Mouse (Mus musculus) CD8-positive naive resting alpha-beta T cell, adult 2 months (primary cell): ENCODE results near the gene Bud13.

Experiments used
- DNase-seq, 2 experiments: peaks; one replicate each; pipeline ENCODE4 v3.0.0; 2022; ENCODE audit warnings: low read depth in 2 of 2, low spot score in 2 of 2

Bud13 gene

DNA sequence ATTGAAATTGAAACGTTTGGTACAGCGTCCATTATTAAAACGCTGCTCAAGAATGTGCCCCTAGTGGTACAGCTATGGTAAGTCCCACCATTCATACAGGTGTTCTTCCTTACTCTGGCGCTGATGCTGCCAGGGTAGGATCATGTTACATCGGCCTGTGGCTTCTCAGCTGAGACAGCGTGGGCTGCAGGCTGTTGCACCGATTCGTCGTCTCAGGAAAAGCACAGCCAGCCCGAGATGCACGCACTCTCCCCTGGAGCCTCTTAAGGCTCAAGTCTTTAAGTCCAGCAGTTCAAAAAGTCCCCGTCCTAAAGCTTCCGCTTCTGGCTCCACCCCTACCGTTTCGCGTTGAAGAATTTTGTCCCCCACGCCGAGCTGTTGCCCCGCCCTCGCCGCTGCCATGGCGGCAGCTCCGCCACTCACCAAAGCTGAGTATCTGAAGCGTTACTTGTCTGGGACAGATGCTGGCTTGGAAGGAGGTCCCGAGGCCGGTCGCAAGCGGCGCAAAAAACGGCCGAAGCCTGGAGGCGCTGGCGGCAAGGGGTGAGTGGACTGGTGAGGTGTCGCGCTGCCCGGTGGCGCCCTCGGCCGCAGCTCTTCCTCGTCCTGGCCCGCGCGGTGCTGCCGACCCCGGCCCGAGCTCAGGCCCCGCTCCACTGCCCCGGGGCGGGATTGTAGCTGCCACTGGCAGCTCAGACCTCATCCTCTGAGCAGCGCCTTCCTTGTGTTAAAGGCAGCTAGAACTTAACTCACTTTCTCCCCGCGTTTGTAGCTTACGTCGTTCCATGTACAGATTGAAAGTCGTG is at the start of gene Bud13:
Gene Bud13 (plus strand): TSS at position 378 of the 806 bp plus-strand sequence.
- DNase-seq = peak; percentile 88 to 97

DNA sequence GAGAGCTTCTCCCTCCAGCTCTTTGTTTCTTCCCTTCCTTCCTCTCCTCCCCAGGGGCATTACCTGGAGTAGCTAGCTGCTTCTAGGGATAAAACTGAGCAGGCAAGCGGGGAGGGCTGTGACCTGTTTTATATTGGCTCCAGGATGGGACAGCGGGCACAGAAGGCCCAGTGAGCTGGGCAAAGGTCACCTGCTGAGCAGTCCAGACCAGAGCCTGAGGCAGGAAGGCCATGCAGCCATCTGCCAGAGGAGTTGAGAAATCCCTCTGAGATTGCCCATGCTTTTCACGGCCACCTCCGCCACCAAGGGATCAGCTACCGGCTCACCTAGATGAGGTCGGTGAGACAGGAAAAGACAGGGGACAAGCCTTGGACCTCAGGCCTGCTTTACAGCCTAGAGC is 47.6 kb upstream of the Bud13 start:
- DNase-seq = no peak

DNA sequence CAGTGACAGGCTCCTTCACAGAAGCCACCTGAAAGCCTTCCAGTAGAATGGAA is 47.4 kb upstream of the Bud13 start, which contains the start of gene Apoc3:
Gene Apoc3 (minus strand): TSS at position 41 of the 53 bp plus-strand sequence.
- no peak for DNase-seq

DNA sequence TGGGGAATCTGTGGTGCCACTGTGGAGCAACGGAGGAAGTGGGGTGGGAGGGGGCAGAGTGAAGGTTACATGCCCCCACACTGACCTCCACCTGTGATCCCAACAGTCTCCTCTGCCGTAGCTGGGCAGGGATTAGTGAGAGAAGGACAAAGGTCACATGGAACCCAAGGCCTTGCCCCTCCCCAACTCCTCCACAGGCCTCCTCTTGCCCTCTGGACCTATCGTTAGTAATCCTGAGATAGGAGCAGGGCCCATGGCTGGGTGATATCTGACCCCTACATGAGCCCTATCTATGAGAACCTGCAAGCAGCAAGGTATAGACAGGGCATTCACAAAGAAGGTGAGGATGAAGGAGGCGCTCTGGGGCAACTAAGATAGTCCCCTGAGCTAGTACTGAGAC is 47.2 kb upstream of the Bud13 start:
- no peak for DNase-seq

DNA sequence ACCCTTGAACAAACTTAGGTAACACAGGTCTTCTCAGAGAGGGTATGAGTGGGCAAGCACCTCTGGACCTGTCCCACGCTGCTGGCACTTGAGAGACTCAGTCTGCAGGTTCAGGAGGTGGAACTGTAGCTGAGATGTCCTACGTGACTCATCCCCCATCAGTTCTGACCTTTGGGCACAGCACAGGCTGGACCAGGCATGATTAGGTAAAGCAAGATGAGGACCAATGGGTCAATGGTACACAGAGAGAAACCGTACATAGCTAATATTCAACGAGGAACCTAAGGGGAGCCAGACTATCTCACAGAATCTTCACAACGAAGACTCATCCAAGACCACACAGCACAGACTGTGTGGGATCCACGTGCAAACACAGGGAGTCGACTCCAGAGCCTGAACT is 44.0 kb upstream of the Bud13 start:
- no peak for DNase-seq

DNA sequence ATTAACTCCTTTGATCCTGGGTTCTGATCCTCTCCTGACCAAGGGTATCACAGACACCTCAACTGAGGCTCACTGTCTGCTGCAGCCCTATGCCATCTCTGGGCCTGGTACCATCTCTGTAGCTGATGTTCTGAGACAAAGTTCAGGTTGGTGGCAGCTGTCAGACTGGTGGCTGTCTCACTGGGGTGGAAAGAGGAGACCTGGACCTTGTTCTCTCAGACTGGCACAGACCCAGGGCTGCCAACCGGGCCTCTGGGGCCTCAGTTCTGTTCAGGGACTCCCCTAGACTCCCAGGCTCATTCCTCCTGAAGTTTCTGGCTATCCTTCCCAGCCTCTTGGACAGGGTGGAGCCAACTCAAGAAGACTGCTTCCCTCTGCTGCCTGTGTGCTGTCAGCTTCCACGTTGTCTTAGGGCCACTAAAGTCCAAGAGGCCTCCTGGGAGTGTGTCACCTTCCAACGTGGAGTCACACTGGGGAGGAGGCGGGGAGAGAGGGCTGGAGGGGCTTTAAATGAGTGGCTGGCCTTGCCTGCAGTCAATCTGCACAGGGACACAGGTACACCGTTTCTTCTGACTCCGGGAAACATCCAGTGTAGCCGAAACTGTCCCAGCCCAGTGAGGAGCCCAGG is 42.2 kb upstream of the Bud13 start, which contains the start of gene Apoa4:
Gene Apoa4 (plus strand): TSS at position 171 of the 628 bp plus-strand sequence.
- DNase-seq = no peak

DNA sequence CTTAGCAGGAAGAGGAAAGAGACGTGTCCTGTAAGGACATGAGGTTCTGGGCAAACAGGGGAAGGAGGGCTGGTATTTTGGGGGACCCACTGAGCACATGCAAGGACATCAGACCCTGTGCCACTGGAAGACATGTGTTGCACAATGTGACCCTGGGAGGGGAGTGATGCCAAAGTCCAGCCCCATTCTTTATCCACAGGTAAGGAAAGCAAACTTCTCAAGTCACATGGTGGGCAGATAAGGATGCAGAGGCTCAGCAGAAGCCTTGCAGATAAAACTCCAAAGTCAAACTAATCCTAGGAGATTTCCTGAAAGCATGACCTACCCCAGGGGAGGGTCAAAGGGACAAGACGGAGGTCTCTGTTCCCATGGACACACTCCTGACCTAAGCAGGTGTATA is 41.0 kb upstream of the Bud13 start:
- DNase-seq = no peak

DNA sequence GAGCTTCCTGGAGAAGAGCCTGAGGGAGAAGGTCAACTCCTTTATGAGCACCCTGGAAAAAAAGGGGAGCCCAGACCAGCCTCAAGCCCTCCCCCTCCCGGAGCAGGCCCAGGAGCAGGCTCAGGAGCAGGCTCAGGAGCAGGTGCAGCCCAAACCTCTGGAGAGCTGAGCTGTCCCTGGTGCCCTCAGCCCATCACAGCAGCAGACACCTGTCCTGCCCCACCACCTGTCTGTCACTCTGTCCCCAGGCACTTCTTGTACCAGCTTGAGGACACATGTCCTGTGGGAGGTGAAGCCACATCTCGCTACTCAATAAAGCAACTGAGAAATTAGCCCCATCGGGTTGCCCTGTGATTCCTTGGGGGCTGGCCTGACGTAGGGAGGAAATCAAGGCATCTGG is 39.7 kb upstream of the Bud13 start:
- no peak for DNase-seq

DNA sequence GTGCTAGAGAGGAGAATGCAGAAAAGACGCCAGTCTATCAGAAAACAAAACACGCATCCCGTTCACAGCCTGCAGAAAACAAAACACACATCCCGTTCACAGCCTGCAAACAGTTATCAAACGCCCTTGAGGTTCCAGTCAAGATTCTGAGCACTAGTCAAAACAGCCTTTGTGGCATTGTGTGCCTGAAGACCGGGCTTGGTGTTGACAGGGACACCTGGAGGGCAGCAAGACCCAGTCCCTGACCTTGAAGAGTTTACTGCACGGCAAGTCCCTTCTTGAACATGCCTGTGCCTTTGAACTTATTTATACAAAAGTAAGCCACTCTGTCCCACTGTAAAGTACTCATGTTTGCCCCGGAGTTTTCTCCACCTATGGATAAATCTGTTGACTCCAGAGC is 39.2 kb upstream of the Bud13 start:
- no peak for DNase-seq

DNA sequence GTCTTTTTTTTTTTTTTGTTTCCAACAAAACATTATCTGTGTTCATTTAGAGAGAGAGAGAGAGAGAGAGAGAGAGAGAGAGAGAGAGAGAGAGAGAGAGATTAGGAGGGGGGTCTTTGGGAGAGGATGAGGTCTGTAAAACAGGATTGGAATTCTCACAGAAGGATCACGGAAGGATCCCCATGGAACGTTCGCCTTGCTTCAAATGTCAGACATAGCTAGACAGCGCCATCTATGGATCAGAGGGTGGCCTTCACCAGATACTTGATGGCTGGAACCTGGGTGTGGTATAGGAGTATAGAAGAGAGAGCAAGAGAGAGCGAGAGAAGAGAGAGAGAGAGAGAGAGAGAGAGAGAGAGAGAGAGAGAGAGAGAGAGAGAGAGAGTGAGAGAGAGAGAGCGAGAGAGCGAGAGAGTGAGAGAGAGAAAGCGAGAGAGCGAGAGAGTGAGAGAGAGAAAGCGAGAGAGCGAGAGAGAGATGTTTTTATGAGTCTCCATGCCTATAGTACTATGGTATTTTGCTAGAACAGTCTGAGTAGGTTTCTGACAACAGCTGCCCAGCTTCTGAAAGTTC is 36.0 kb upstream of the Bud13 start:
- DNase-seq = peak in 1 of 2 experiments; percentile 34

DNA sequence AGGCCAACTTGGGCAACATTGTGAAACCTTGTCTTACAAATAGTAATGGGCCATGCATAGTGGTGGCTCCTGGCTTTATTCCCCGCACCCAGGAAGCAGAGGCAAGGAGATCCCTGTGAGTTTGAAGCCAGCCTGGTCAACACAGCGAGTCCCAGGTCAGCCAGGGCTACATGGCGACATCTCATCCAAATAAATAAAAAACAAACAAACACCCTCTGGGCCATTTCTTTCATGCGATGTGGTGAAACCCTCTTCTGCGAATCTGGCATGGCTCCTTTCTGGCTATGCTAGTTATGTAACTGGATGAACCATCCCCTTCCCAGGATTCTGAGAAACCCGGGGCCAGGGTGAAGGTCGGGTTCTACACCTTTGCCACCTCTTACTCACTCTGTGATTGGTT is 26.6 kb upstream of the Bud13 start:
- no peak for DNase-seq

DNA sequence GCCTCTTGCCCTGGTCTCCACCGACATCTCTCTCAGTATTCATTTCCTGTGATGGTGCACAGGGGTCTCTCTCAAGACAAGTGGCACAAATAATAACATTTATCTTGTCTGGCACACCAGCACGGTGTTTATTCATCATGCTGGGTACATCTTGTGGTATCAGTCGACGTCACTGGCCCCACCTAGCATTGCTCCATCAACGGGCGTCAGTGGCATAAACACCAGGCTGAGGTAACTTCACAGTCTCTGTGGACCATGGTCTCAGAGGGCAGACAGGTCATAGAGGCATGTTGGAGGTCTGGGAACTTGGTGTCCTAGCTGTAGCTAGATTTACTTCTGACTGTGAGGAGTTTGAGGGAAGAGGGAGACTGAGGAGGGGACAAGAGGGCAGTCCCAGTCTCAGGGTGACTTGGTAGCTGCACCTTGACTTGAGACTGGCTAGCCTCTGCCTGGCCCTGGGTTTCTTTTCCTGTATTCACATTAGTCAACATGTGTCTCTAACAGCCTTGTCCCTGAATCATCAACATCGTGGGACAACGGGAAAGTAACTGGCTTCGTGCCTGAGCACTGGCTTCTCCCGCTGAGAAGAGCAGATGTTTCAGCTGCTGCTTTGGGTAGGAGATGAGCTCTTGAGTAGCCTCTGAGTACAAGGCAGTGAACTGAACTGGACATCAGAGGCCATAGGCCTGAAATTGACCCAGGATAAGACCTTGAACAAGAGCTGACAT is 26.0 kb upstream of the Bud13 start:
- DNase-seq = no peak

DNA sequence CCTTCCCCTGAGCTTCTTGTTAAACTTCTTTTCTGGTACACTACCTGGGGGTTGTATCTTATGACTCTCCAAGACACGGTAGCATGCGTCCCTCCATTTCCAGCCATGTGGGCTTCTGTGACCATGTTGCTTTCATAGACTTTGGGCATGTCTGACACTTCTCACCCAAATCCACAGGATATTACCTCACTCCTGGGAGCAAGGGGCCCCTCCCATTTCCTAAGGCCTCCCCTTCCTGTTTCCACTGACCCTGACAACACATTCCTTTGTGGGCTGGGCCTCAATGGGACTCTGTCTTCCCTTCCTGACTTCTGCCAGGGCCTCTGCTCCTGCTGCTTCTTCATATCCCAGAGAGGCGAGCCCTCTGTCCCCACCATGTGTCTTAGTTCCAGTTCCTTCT is 25.3 kb upstream of the Bud13 start:
- no peak for DNase-seq

DNA sequence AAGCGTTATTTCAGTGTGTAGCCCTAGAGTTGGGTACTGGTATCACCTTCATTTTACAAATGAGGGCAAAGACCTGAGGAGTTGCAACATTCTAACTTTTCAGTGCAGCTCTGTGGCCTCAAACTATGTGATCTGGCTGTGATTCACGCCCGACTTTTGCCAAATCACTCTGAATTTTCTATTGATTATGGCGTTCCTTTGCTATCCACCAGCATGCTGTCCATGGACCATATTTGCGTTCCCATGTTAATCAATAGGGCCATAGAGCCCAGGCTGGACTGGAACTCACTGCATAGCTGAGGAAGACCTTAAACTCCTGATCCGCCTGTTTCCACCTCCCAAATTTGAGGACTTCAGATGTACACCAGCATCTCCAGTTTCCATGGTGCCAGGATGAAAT is 23.7 kb upstream of the Bud13 start:
- DNase-seq = no peak

DNA sequence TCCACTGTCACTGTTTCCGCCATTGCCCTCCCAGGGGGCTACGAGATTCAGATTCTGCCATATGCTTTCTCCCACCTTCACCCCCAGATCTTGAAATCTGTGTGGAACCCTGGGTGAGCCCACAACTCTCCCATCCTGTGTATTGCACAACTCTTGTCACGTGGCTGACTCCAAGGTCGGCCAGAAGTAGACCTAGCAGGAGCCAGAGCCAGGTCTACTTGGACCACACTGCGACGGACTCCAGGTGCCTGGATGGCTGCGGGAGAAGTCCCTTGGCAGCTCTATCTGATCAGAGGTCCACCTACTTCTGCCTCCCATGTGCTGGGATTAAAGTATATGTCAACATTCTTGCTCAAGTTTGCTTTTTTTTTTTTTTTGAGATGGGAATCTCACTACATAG is 21.7 kb upstream of the Bud13 start:
- DNase-seq = no peak

DNA sequence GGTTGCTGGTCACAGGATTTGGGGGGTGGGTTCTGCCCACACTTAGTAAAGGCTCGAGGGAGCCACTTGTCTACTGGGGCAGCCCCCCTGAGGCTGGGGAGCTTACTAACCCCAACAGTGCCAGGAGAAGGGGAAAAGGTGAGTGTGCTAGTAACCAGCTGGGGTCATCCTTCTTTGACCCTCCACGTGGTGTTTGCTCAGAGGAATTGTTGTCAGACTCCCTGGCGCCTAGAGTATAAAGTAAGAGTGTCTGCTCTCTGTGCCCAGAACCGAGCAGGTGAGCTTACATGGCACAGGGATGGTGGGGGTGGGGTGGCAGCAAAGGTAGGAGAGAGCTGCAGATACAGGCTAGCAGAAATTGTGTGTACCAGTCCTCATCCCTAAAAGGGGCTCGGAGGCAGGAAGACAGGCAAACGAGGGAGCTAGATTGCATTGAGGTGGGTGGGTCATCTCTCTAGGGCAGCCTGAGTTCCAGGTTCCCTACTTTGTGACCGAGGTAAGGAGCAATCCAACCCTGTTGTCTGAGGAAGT is 14.4 kb upstream of the Bud13 start, which contains the start of gene Apoa5:
Gene Apoa5 (plus strand): TSS at position 291 of the 531 bp plus-strand sequence.
- no peak for DNase-seq

DNA sequence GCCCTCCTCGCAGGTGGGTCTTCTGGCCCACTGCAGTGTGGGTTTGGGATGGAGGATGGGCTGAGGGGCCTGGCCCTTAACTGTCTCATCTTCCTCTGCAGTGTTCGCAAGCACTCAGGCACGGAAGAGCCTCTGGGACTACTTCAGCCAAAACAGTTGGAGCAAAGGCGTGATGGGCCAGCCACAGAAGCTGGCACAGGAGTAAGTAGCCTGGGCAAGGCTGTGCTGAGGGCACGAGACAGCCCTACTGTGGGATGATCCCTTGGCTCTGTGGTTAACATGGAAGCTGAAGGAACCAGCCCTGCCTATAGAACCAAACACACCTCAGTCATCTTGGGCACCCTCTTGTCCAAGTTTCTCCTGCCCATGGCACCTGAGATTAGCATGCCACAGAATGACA is 13.7 kb upstream of the Bud13 start:
- DNase-seq = no peak

DNA sequence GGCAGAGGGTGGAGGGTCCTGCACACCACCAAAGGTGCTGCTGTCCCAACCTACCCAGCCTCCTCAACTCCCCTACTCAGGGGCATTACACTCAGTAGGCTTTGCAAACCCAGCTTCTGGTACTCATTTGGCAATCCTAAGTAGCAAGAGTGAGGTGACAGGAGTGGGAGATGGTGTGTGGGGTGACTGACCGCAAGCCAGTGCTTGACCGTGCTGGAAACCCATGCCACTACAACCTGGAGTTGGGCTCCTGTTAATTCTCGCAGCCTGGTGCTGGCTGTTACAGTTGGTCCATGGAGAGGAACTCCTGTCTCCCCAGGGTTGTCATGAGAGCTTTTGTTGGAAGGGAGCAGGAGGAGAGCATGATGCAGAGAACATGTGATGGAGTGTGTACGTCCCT is 12.0 kb upstream of the Bud13 start:
- DNase-seq = no peak

DNA sequence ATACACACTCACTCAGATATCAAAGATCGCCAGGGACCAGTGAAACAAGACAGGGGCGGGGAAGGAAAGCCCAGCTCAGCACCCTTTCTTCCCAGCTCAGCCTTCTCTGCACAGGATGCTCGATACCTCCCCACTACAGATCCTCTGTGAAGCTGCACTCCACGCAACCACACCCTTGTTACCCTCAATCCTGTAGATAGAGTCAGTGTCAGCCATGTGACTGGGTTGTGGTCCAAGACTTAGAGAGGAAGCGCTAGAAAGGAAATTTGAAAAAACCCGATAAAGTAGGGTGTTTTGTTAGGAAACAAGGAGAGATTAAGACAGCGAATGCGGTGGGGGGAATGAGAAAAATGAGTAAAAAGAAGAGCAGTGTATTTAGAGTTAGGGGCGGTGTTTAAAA is 10.7 kb upstream of the Bud13 start:
- DNase-seq = peak; percentile 43 to 54

DNA sequence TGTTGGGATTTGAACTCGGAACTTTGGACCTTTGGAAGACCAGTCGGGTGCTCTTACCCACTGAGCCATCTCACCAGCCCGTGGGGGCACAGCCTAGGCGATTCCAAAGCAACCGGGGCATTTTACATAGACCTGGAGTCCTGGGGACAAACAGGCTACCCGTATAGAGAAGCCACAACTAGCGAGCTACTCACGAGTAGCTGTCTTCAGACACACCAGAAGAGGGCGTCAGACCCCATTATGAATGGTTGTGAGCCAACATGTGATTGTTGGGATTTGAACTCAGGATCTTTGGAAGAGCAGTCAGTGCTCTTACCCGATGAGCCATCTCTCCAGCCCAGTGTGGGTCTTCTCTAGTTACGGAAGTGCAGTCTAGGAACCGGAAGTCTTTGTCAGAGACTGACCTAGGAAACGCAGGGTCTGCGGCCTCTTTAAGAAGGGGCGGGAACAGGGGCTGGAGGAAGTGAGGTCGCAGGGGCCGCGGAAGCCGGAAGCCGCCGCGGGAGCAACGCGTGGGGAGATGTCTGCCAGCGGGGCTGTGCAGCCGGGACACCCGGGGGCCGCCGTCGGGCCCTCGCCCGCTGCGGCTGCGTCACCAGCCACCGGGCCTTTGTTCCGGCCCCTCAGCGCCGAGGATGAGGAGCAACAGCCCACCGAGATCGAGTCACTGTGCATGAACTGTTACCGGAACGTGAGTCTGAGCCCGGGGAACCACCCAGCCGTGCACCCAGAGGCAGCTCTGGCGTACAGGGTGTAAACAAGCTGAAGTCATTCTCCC is 9.9 kb upstream of the Bud13 start, which contains the start of gene Zpr1:
Gene Zpr1 (plus strand): TSS at position 388 of the 778 bp plus-strand sequence.
- DNase-seq = peak; percentile 85 to 87

DNA sequence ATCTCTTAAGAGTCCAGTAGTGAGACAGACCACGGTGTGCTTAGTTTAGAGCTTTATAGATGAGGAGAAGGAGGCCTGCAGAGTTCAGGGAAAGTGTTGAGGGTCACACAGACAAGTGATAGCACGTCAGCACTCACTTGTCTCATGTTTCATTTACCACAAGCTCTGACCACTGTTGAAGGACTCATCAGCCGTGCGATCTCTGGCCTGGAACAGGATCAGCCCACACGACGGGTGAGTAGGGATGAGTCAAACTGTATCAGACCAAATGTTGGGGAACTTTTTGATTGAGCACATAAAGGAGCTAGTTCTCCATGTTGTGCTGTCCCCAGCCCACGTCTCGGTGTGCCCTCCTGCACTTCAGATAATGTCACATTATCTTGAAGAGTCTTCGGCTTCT is 8.3 kb upstream of the Bud13 start:
- DNase-seq = no peak
